Mouse (Mus musculus) MEL (cell line): ENCODE measurements around the gene Gm3187.
"Not testable (repeated sequence)": the region's sequence is repeated elsewhere in the genome, so short reads cannot be mapped to it uniquely, and the experiment has no call there.

Experiments
- CTCF ChIP-seq, 3 experiments: IDR thresholded peaks in 2 of 3; conservative IDR thresholded peaks in 1 of 3; 2 replicates each; pipeline ENCODE4 v1.5.1; 2011 to 2012; ENCODE audit warnings: low read length in 3 of 3, low read depth in 2 of 3, mild to moderate bottlenecking in 2 of 3, improper control_type of control experiment in 1 of 3, inconsistent platforms in 1 of 3, mixed read lengths in 1 of 3, moderate library complexity in 1 of 3; ENCODE audit not compliant: control insufficient read depth in 1 of 3, insufficient read depth in 1 of 3, poor library complexity in 1 of 3, severe bottlenecking in 1 of 3
- E2F4 ChIP-seq: IDR thresholded peaks from 2 replicates; pipeline ENCODE4 v1.6.1; 2011; ENCODE audit warnings: low read depth, low read length, improper control_type of control experiment, borderline replicate concordance
- GATA1 ChIP-seq: IDR thresholded peaks from 2 replicates; pipeline ENCODE4 v1.6.1; 2011; ENCODE audit warnings: low read depth, low read length, improper control_type of control experiment
- MAFK ChIP-seq: IDR thresholded peaks from 2 replicates; pipeline ENCODE4 v1.6.1; 2011; ENCODE audit warnings: low read depth, mild to moderate bottlenecking, low read length, improper control_type of control experiment, borderline replicate concordance
- MAX ChIP-seq: IDR thresholded peaks from 2 replicates; pipeline ENCODE4 v1.6.1; 2011; ENCODE audit warnings: low read length, improper control_type of control experiment
- POLR2A ChIP-seq, 2 experiments: IDR thresholded peaks; 2 replicates each; pipeline ENCODE4 v1.6.1; 2011 to 2012; ENCODE audit warnings: low read length in 2 of 2, mild to moderate bottlenecking in 2 of 2, control low read depth in 1 of 2, improper control_type of control experiment in 1 of 2, low read depth in 1 of 2, moderate library complexity in 1 of 2; ENCODE audit not compliant: control insufficient read depth in 1 of 2, insufficient read depth in 1 of 2, poor library complexity in 1 of 2
- POLR2AphosphoS2 ChIP-seq: IDR thresholded peaks from 2 replicates; pipeline ENCODE4 v1.6.1; 2011; ENCODE audit warnings: low read length, improper control_type of control experiment
- POLR2AphosphoS5 ChIP-seq: IDR thresholded peaks from 2 replicates; pipeline ENCODE4 v1.6.1; 2012; ENCODE audit warnings: low read depth, borderline replicate concordance, mild to moderate bottlenecking, inconsistent platforms, low read length, moderate library complexity, mixed read lengths
- RCOR1 ChIP-seq: IDR thresholded peaks from 2 replicates; pipeline ENCODE4 v1.6.1; 2012; ENCODE audit warnings: low read depth, mild to moderate bottlenecking, inconsistent platforms, low read length, improper control_type of control experiment
- SMC3 ChIP-seq: IDR thresholded peaks from 2 replicates; pipeline ENCODE4 v1.6.1; 2011; ENCODE audit warnings: low read depth, low read length, improper control_type of control experiment

DNA sequence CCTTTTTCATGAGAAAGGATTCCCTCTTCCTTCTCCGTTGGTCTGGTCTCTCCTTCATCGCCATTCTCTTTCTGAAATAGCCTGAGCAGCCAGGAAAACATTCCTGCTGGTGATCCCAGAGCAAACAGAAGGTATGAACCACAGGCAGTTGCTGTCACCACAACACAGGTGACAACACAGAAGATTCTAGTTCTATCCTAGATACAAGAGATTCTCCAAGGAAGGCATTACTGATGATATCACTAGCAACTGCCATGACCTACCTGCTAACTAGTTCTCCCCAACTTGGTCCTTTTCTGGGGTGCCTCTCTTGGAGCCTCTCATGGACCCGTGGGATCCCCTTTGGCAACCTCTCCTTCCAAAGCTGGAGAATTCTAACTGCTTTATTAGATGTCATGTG is 6.3 kb upstream of the Gm3187 start, which contains the start of gene Gm8246:
- TF ChIP-seq CTCF (IDR thresholded peaks at IDR 0.05 in 2 of 3, conservative IDR thresholded peaks at IDR 0.05 in 1 of 3; ENCODE audit: control insufficient read depth in 1 of 3, insufficient read depth in 1 of 3, low read depth in 2 of 3, low read length in 3 of 3, poor library complexity in 1 of 3, severe bottlenecking in 1 of 3); E2F4; SMC3; POLR2AphosphoS5; POLR2A (IDR thresholded peaks at IDR 0.05; ENCODE audit: control insufficient read depth in 1 of 2, insufficient read depth in 1 of 2, low read depth in 1 of 2, low read length in 2 of 2, poor library complexity in 1 of 2); MAX; GATA1; MAFK; RCOR1; POLR2AphosphoS2: not testable (repeated sequence)
